Mouse (Mus musculus): ENCODE data around the gene Hk3. TPM values are rescaled to one million over a fixed set of nuclear protein-coding genes. Genes with fewer than 3 reads are reported as not detected.

The Hk3 gene
- total RNA-seq (2021): 1 to 10 TPM; 2.3 to 2.8 TPM
- long read RNA-seq, experiment 1, partial matches to known transcripts: 2 of 4 reads
- long read RNA-seq, experiment 1, other reads (novel, unspliced or antisense): 2 of 4 reads
- long read RNA-seq, experiment 2, partial matches to known transcripts: 0 of 5 reads
- long read RNA-seq, experiment 2, other reads (novel, unspliced or antisense): 1 of 5 reads

- DNase-seq (ENCODE audit: low spot score in 2 of 2): no peak
Measured at GRCm38 (mm10) chr13:55021194-55021779, at the start of gene Hk3. Gene Hk3, minus strand, starts transcription at chr13:55021385.

- DNase-seq (ENCODE audit: low spot score in 2 of 2): no peak
Measured at GRCm38 (mm10) chr13:55069719-55070118, 48.5 kb upstream of the Hk3 start.

GRCm38 (mm10) chr13:55063276-55063675 lies 42.1 kb upstream of the Hk3 start:
- DNase-seq (ENCODE audit: low spot score in 2 of 2): no peak

GRCm38 (mm10) chr13:55058042-55058441 lies 36.9 kb upstream of the Hk3 start:
- no peak for DNase-seq (ENCODE audit: low spot score in 2 of 2)

- DNase-seq (ENCODE audit: low spot score in 2 of 2): no peak
Measured at GRCm38 (mm10) chr13:55047706-55048105, 26.5 kb upstream of the Hk3 start.

GRCm38 (mm10) chr13:55040016-55040415 lies 18.8 kb upstream of the Hk3 start:
- no peak for DNase-seq (ENCODE audit: low spot score in 2 of 2)

GRCm38 (mm10) chr13:55024215-55024614 lies 3.0 kb upstream of the Hk3 start:
- DNase-seq (ENCODE audit: low spot score in 2 of 2): no peak

GRCm38 (mm10) chr13:55022715-55023114 lies 1.5 kb upstream of the Hk3 start:
- no peak for DNase-seq (ENCODE audit: low spot score in 2 of 2)

- DNase-seq (ENCODE audit: low spot score in 2 of 2): no peak
Measured at GRCm38 (mm10) chr13:55022256-55022655, 1.1 kb upstream of the Hk3 start.

GRCm38 (mm10) chr13:55020051-55020450 lies 1.1 kb downstream of the Hk3 start:
- DNase-seq (ENCODE audit: low spot score in 2 of 2): no peak

- DNase-seq (ENCODE audit: low spot score in 2 of 2): no peak
Measured at GRCm38 (mm10) chr13:55019181-55019580, 2.0 kb downstream of the Hk3 start.

GRCm38 (mm10) chr13:55018700-55019099 lies 2.5 kb downstream of the Hk3 start:
- DNase-seq (ENCODE audit: low spot score in 2 of 2): no peak

- DNase-seq (ENCODE audit: low spot score in 2 of 2): no peak
Measured at GRCm38 (mm10) chr13:55017898-55018599, 3.1 kb downstream of the Hk3 start.

- no peak for DNase-seq (ENCODE audit: low spot score in 2 of 2)
Measured at GRCm38 (mm10) chr13:55017154-55017897, 3.9 kb downstream of the Hk3 start.

- peak in 1 of 2 experiments; percentile 14 for DNase-seq (ENCODE audit: low spot score in 2 of 2)
Measured at GRCm38 (mm10) chr13:55014451-55014850, 6.7 kb downstream of the Hk3 start.

- DNase-seq (ENCODE audit: low spot score in 2 of 2): no peak
Measured at GRCm38 (mm10) chr13:55013702-55014344, 7.4 kb downstream of the Hk3 start.

- no peak for DNase-seq (ENCODE audit: low spot score in 2 of 2)
Measured at GRCm38 (mm10) chr13:55011981-55012478, 9.2 kb downstream of the Hk3 start.

- DNase-seq (ENCODE audit: low spot score in 2 of 2): no peak
Measured at GRCm38 (mm10) chr13:55011103-55011502, 10.1 kb downstream of the Hk3 start.

GRCm38 (mm10) chr13:55008589-55008988 lies 12.6 kb downstream of the Hk3 start:
- DNase-seq (ENCODE audit: low spot score in 2 of 2): no peak

GRCm38 (mm10) chr13:55006415-55006742 lies 14.8 kb downstream of the Hk3 start:
- no peak for DNase-seq (ENCODE audit: low spot score in 2 of 2)

GRCm38 (mm10) chr13:55005691-55006414 lies 15.3 kb downstream of the Hk3 start:
- no peak for DNase-seq (ENCODE audit: low spot score in 2 of 2)
